Mouse (Mus musculus) thymus, adult 18-20 months (tissue): ENCODE data around the gene Celf2.

Experiments used
- DNase-seq, 2 experiments: peaks; one replicate each; pipeline ENCODE4 v3.0.0; 2022; ENCODE audit warnings: mixed read lengths in 2 of 2

Celf2 gene

GRCm38 (mm10) chr2:7259616-7260015 is 249.7 kb downstream of the Celf2 start:
- DNase-seq = no peak

GRCm38 (mm10) chr2:7256023-7256422 is 253.3 kb downstream of the Celf2 start:
- no peak for DNase-seq

- no peak for DNase-seq
Measured at GRCm38 (mm10) chr2:7255386-7255785, 254.0 kb downstream of the Celf2 start.

- no peak for DNase-seq
Measured at GRCm38 (mm10) chr2:7250314-7250713, 259.0 kb downstream of the Celf2 start.

GRCm38 (mm10) chr2:7249002-7249401 is 260.4 kb downstream of the Celf2 start:
- no peak for DNase-seq

GRCm38 (mm10) chr2:7245958-7246774 is 263.2 kb downstream of the Celf2 start:
- DNase-seq = no peak

GRCm38 (mm10) chr2:7242139-7242538 is 267.2 kb downstream of the Celf2 start:
- no peak for DNase-seq

GRCm38 (mm10) chr2:7241523-7241941 is 267.8 kb downstream of the Celf2 start:
- no peak for DNase-seq

- no peak for DNase-seq
Measured at GRCm38 (mm10) chr2:7237283-7237682, 272.1 kb downstream of the Celf2 start.

GRCm38 (mm10) chr2:7236452-7236851 is 272.9 kb downstream of the Celf2 start:
- no peak for DNase-seq

- no peak for DNase-seq
Measured at GRCm38 (mm10) chr2:7235059-7235741, 274.2 kb downstream of the Celf2 start.

- DNase-seq = no peak
Measured at GRCm38 (mm10) chr2:7234587-7234986, 274.8 kb downstream of the Celf2 start.

GRCm38 (mm10) chr2:7233411-7233810 is 276.0 kb downstream of the Celf2 start:
- DNase-seq = no peak

GRCm38 (mm10) chr2:7226785-7227184 is 282.6 kb downstream of the Celf2 start:
- DNase-seq = no peak

- DNase-seq = no peak
Measured at GRCm38 (mm10) chr2:7224346-7225071, 284.9 kb downstream of the Celf2 start.

GRCm38 (mm10) chr2:7223538-7223937 is 285.8 kb downstream of the Celf2 start:
- no peak for DNase-seq

GRCm38 (mm10) chr2:7222886-7223285 is 286.5 kb downstream of the Celf2 start:
- DNase-seq = no peak

- no peak for DNase-seq
Measured at GRCm38 (mm10) chr2:7221856-7222255, 287.5 kb downstream of the Celf2 start.

GRCm38 (mm10) chr2:7218101-7218500 is 291.3 kb downstream of the Celf2 start:
- DNase-seq = no peak

- DNase-seq = no peak
Measured at GRCm38 (mm10) chr2:7207691-7208504, 301.5 kb downstream of the Celf2 start.

GRCm38 (mm10) chr2:7193413-7193812 is 315.9 kb downstream of the Celf2 start:
- DNase-seq = no peak

- no peak for DNase-seq
Measured at GRCm38 (mm10) chr2:7179186-7179585, 330.2 kb downstream of the Celf2 start.
